Mouse (Mus musculus): Measurements from ENCODE around the gene Senp5.
A peak's percentile ranks its signal among the peaks of the same experiment; 100 is the strongest.
"Not testable (repeated sequence)": the region's sequence is repeated elsewhere in the genome, so short reads cannot be mapped to it uniquely, and the experiment has no call there.

Senp5 gene

DNA sequence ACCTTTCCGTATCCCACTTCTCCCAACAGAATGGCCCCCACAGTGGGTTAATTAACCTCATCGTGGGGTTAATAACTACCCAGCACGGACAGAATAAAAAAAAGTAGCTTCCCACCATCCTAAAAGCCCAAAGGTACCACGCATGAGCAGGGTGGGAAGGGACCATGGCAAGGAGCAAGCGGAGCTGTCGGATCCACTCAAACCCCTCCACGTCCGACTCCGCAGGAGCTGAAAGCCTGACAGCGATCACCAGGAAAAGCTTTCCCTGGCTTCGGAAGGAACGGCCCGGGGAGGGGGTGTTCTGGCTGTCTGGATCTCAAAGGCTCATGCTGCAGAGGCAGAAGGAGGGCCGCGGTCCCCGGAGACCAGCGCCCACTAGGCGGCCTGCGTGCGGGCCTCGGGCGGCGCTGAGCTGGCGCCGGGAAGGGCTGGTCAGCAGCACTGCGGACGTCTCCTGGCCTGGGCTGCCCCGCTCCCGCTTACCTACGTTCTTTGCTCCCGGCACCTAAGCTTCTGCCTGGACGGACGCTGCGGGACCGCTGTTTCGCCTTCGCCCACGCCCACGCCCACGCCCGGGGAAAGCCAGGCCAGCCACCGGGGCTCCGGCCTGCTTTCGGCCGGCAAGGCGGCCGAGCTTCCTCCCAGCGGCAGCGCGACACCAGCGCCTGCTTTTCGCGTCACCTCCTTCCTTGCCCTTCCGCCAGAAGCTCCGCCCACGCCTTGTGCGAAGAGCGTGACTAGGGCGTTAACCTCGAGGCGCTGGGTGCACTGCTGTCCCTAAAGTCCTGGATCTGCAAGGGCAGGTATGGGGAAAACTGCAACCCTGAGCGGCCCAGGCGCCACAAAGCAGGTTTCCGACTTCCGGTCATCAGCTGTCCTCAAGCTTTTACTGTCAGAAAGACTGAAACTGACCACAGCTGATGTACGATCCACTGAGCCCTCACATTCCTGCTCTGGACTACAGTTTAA lies at the start of gene Senp5:
Gene Senp5, minus strand, starts transcription at position 779 of the 969 bp plus-strand sequence.
- peak; percentile 91 for DNase-seq (ENCODE audit: low spot score in 2 of 2)

DNA sequence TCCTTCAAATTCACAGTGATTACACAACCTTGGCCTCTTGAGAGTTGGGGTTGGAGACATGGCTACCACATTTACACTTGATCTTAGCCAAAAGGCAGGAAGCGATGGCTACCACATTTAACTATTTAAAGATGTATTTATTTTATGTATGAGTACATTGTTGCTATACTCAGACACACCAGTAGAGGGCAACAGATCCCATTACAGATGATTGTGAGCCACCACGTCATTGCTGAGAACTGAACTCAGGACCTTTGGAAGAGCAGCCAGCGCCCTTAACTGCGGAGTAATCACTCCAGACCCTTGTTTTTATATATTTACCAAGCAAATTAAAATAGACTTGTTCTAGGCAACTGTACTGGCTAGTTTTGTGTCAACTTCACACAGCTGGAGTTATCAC lies 39.3 kb upstream of the Senp5 start:
- no peak for DNase-seq (ENCODE audit: low spot score in 2 of 2)

DNA sequence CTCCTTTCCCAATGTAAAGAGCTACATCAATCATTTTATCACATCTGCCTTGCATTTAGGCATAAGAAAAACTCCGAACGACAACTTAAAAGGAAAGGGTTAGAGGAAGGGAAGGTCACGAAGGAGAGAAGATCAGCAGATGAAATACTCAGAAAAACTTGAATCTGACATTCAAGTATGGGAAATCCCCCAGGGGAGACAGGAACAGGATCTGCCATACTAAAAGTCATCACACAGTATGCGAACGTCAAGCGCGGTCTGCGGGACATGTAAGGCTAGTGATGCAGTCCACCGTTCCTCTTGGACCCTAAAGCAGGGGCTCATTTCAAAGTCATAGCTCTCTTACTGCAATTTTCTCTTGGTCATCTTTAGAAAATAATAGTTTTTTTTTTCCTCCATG lies 16.6 kb upstream of the Senp5 start:
- DNase-seq (ENCODE audit: low spot score in 2 of 2), result no peak

DNA sequence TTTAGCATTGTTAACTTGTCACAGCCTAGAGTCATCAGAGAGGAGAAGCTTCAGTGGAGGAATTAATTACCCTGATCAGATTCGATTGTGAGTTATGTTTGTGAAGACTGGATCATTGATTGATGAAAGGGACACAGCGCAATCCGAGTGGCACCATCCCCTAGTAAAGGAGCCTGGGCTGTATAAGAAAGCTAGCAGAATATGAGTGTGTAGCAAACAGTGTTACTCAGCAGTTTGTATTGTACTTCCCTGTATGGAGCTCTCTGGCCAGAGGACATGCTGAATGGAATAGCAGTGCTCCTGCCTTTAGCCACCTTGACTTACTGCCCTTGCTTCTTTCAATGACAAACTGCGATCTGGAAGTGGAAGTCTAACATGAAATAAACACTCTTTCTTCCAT lies 7.2 kb upstream of the Senp5 start:
- no peak for DNase-seq (ENCODE audit: low spot score in 2 of 2)

DNA sequence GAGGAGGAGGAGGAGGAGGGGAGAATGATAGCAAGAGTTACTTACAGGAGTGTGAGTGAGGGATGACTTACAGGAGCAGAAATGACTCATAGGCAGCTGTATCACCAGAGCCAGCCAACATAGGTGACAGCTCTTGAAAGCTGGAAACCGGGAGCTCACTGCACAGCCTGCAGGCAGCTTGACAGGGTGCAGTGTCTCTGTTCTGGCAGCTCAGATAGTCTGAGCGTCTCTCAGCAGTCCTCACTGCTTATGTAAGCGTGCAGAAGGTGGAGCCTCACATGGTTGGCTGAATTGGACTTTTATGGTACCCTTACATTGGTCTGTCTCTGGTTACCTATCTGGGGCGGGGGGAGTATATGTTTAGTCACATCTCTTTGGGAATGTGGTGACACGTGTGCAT lies 6.8 kb upstream of the Senp5 start:
- peak; percentile 50 to 65 for DNase-seq (ENCODE audit: low spot score in 2 of 2)

DNA sequence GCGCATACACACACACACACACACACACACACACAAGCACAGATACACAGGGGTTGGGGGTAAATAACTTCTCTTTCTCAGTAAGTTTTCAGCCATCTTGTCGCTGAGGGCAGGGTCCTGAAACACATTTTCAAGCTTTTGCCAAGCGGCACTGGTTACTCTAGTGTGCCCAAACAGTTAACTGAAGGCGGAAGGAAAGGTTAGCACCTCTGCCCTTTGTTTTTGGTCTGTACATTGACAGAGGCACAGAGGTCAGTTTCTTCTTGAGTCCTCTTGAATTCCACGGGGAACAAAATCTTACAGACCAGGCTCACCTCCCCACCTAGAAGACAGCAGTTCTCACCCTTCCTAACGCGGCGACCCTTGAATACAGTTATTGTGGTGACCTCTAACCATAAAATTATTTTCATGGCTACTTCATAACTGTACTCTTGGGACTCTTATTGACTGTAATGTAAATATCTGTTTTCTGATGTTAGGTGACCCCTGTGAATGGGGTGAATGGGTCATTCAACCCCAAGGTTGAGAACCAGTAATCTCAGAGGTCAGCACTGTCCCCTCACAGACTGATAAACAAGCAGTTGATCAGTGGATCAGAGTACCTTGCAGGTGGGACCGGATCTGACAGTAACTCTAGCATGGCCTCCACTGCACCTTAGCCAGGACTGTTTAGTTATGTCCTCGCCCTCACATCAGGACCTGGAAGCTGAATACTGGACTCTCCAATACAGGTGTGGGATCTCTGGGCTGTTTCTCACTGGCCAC lies 5.6 kb upstream of the Senp5 start:
- no peak for DNase-seq (ENCODE audit: low spot score in 2 of 2)

DNA sequence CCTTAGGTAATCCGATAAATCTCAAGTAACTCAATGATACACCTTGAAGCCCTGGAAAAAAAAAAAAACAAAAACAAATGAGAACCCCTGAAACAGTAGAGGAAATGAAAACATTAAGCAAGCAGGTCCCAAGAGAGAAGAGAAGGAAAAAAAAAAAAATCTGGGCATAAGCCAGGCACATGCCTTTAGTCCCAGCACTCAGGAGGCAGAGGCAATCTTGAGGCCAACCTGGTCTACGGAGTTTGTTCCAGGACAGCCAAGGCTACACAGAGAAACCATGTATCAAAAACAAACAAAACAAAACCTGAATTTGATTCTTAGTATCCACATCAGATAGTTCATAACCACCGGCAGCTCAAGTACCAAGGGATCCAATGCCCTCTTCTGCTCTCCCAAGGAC lies 1.6 kb upstream of the Senp5 start:
- no peak for DNase-seq (ENCODE audit: low spot score in 2 of 2)

DNA sequence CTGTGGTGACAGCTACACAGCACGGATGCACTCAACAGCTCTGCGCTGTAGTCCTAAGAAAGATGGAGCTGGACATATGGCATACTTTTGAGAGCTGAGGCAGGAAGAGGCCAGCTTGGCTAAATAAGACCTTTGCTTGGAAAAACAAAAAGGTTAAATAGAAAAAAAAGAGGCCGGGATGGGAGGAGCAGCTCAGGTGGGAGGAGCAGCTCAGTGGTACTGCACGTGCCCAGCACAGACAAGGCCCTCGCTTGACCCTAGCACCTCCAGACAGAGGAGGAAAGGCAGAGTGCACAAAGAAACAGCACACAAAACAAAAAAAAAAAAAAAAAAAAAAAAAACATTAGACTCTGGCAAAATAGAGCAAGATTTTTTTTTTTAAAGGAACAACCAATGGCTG lies 6.7 kb downstream of the Senp5 start:
- DNase-seq (ENCODE audit: low spot score in 2 of 2), result no peak

DNA sequence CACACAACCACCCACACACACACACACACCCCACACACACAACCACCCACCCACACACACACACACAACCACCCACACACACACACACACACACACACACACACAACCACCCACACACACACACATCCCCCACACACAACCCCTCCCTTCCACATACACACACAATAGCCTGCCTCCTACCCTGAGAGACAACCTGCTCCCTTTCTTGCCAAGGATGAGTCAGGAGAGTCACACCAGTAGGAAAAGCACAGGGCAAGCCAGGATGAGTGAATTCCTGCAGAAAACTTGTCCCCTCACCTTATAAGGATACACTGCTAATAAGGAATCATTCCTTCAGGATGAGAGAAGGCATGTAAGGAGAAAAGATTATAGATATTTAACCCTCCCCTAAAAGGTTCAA lies 9.1 kb downstream of the Senp5 start:
- DNase-seq (ENCODE audit: low spot score in 2 of 2), result no peak

DNA sequence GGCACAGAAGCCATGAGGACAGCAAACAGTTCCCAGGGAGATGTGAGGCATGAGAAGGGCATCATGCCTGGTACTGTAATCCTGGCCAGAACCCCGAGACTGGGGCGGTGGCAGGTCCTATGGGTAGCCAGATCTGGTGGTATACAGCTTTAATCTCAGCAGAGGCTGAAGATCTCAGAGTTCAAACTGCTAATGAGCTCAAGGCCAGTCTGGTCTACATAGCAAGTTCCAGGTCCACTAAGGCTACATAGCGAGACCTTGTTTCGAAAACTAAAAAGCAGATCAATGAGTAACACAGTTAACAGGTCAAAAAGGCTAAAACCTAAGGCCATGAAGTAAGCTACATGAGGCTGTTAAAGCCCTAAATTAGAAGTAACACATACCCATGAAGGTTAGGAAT lies 9.9 kb downstream of the Senp5 start:
- DNase-seq (ENCODE audit: low spot score in 2 of 2), result no peak

DNA sequence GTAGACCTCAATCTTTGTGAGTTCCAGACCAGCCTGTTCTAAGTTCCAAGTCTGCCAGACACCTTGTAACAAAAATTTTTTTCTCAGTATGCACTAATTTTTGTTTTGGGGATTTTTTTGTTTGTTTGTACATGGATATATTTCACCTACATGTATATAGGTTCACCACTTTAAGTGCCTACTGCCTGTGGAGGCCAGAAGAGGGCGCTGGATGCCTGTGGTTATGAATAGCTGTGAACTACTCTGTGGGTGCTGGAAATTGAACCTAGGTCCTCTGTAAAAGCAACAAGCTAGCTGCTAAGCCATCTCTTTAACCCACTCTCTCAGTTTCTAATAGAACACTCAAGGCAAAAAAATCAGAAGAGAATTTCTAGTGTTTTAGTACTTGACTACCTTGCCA lies 11.0 kb downstream of the Senp5 start:
- no peak for DNase-seq (ENCODE audit: low spot score in 2 of 2)

DNA sequence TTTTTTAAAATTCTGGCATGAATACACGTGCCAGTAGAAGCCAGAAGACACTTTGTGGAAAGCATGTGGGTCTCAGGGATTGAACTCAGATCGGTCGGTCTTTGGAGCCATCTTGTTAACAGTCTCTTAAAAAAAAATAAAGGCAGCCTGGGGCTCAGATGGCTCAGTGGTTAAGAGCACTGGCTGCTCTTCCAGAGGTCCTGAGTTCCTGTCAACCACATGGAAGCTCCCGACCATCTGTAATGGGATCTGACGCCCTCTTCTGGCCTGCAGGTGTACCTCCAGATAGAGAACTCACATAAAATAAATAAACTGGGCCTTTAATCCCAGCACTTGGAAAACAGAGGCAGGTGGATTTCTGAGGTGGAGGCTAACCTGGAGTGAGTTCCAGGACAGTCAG lies 22.1 kb downstream of the Senp5 start:
- DNase-seq (ENCODE audit: low spot score in 2 of 2), result no peak

DNA sequence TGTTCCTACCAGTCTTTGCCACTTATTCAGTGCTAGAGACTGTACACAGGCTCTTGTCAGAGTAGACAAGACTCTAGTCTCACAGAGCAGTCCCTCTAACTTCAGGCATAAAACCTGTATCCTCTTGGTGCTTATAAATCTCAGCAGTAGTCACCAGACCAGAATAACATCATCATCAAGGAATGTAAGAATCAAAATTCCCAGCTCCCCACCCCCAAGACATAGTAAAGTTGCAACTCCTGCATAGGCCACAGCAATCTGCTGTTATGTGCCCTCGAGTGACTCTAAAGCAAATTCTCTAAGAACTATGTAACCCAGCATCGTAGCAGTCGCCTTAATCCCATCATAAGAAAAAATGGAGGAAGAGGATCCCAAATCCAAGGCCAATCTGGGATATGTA lies 23.6 kb downstream of the Senp5 start:
- no peak for DNase-seq (ENCODE audit: low spot score in 2 of 2)

DNA sequence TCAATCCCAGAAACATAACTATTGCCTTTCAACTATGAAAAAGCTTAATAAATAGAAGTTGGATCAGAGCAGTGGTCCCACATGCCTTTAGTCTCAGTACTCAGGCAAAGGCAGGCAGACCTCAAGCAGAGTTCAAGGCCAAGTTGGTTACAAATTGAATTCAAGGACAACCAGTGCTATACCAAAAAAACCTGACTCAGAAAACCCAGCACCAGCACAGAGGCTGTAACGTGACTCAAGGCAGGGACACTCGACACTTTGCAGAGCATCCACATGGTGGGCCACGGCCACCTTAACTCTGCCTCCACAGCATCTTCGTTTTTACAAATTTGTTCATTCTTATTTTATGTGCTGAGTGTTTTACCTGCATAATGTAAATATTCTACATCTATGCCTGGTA lies 27.8 kb downstream of the Senp5 start:
- DNase-seq (ENCODE audit: low spot score in 2 of 2), result no peak

DNA sequence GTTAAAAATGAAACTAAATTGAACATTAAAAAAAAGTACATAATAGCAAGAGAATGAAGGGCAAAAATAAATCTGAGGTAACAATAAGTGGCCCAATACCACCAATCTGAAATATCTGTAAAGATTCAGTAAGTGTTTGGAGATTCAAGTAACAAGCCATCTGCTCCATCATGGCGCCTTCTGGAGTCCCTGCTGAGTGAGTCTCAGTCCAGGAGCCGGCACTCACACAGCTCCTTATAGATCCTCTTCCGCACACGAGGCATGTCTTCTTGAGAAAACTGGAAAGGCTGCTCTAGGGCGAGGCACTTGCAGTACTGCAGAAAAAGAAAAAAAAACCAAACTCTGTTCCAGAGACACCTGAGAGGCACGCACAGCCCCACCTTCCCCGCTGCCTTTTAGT lies 39.9 kb downstream of the Senp5 start:
- peak in 1 of 2 experiments; percentile 22 for DNase-seq (ENCODE audit: low spot score in 2 of 2)

DNA sequence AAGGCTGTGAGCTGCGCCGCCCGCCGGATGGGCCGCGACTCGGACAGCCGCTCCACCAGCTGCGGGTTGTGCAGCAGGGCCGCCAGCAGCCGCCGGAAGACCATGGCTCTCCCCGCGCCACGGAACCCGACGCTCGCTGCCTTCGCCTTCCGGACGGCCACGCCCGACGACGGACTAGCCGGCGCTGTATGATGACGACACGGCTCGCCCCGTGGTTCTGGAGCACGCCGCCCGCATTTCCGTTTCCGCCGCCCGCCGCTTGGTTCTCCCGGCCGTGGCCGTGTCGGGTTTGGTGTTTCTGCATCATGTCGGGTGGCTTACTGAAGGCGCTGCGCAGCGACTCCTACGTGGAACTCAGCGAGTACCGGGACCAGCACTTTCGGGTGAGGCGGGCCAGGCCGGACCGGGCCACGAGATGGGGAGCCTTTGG lies 54.7 kb downstream of the Senp5 start, which contains the start of the genes 0610012G03Rik and Ncbp2:
Gene 0610012G03Rik, minus strand, starts transcription at position 150 of the 430 bp plus-strand sequence.
Gene Ncbp2, plus strand, starts transcription at position 169 of the 430 bp plus-strand sequence.
- peak; percentile 97 to 98 for DNase-seq (ENCODE audit: low spot score in 2 of 2)

DNA sequence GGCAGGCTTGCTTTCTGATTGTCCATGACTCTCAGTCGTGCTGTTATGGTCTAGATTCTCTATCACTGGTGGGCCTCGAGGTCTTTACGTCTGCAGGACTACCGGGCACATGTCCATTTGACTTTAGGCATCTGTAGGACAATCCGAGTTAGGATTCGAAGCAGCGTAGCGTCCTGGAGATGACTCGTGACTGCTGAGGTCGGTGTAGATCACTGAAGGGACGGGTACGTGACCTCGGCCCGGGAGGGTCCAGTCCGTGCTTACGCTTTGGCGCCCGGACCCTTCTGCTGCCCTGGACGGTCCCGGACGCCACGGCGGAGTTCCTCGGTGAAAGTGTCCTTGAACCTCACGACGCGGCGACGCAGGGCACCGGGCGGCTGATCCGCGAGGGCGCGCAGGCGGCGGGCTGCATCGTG lies 55.2 kb downstream of the Senp5 start:
- peak in 1 of 2 experiments; percentile 53 for DNase-seq (ENCODE audit: low spot score in 2 of 2)

DNA sequence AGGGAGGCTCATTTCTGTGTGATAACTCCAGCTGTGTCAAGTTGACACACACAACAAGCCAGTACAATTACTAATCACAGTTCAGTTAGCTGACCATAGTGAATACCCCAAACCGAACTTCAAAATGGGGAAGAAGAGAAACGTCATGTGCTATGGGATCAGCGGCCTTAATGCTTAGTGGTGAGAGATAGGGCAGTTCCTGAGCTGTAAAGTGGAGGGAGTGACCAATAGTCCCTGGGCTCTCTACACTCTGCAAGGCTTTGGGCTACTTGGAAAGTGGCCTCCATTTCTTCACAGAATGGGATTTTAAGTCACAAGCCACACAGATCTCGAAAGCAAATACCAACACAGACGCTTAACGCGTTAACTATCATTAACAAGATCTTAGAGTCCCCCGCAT lies 55.8 kb downstream of the Senp5 start:
- peak in 1 of 2 experiments; percentile 11 for DNase-seq (ENCODE audit: low spot score in 2 of 2)

DNA sequence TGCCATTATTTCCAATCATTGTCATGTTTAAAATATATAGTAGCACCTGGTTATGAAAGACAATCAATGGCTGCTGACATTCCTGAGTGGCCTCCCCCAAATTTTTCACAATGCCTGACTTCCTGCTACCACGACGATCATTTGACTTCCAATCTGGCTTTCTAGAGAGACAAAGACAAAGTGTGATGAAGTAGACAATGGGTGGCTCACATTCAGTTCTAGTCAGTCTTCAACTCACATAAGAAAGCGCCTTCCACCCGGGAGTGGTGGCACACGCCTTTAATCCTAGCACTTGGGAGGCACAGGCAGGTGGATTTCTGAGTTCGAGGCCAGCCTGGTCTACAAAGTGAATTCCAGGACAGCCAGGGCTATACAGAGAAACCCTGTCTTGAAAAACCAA lies 57.1 kb downstream of the Senp5 start:
- DNase-seq (ENCODE audit: low spot score in 2 of 2), result not testable (repeated sequence)

DNA sequence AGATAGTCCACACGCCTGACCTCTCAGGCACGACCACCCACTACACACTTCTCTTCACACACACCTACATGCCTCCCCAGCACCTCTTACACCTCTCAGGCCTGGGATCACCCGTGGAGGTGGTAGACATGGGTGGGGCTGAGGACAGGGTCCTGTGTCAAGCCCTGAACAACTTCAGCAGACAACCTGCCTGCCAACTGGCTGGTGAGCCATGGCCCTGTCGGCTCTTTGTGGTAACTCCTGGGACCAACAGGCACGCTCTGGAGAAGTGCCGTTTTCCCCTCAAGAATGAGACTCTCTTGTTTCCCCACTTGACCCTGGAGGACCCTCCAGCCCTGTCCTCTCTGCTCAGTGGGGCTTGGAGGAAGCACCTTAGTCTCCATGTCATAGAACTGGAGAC lies 57.7 kb downstream of the Senp5 start:
- DNase-seq (ENCODE audit: low spot score in 2 of 2), result no peak

DNA sequence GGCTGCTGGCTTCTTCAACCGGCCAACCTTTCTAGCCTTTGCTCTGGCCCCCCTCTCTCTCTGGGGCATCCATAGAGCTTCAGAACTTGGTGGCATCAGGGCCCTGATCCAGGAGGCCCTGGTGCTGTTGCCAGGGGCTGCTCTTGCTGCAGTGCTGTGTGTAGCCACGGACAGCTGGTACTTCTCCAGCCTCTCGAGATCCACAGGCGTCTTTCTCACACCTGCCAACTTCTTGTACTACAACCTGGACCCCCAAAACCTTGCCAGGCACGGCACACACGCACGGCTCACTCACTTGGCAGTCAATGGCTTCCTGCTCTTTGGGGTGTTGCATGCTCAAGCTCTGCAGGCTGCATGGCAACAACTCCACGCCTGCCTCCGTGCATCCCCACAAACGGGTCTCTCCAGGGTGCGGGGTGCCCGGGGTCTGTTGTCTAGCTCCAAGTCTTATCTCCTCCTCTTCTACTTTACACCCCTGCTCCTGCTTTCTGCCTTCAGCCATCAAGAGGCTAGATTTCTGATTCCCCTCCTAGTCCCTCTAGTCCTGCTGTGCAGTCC lies 58.3 kb downstream of the Senp5 start:
- DNase-seq (ENCODE audit: low spot score in 2 of 2), result peak in 1 of 2 experiments; percentile 11

DNA sequence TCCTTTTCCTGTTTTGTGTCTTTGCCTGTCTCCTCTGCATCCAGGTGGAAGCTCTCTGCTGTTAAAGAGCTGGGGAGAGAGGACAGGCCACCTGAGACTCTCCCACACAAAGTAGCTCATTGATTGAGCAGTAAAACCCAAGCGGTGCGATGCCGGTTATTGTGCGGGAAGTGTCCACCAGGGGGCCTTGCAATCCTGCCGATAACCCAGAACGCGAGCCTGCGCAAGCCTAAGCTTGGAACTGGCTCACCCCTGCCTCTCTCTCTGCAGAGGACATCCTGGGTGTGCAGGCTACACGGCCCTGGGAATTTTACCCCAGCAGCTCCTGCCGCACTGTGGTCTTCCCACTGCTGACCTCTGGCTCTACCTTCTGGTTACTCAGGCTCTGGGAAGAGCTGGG lies 59.1 kb downstream of the Senp5 start:
- DNase-seq (ENCODE audit: low spot score in 2 of 2), result peak; percentile 85 to 90

Measured in right cerebral cortex, adult 2 months (tissue).